25 mouse cellular contexts compared by ENCODE assay signal in genomic region chr9:42518163-42518562, GRCm38 (mm10). TPM values are rescaled to one million over a fixed set of nuclear protein-coding genes. Genes with fewer than 3 reads are reported as not detected.
DNase-seq lines count a peak whose midpoint lies in the region; ATAC-seq and TF ChIP-seq lines count a peak whose summit lies in the region.
"Had no signal": no experiment of that assay in that cellular context is flagged by ENCODE, and none has a peak within 500 bp of the region (broad histone marks: within the 10 kb centered on the region; RNA-seq: fewer than 3 reads in every experiment).

No protein-coding gene starts in this region.

- H3K4me3 ChIP-seq in kidney, postnatal 0 days (replicated peaks; ENCODE audit: low read depth, low read length) = no peak overlapping the region
- no peak overlapping the region for H3K4me3 ChIP-seq in kidney, embryonic 14.5 days (ENCODE audit: low read length)
- no peak overlapping the region for H3K4me3 ChIP-seq in lung, embryonic 14.5 days (ENCODE audit: low read depth, low read length)
- H3K4me3 ChIP-seq: embryonic facial prominence, embryonic 15.5 days; erythroblast, embryonic 14.5 days; forebrain, embryonic 10.5 days; gastrocnemius, adult 2 months; heart, embryonic 13.5 days; hindbrain, embryonic 13.5 days had no signal

- no peaks in the 10 kb centered on the region for H3K9me3 ChIP-seq in kidney, postnatal 0 days (replicated peaks; ENCODE audit: low read length)
- H3K9me3 ChIP-seq in kidney, embryonic 14.5 days (ENCODE audit: control insufficient read depth, low read length) = no peaks in the 10 kb centered on the region
- no peaks in the 10 kb centered on the region for H3K9me3 ChIP-seq in lung, embryonic 14.5 days (ENCODE audit: low read depth, low read length)
- H3K9me3 ChIP-seq: embryonic facial prominence, embryonic 15.5 days; forebrain, embryonic 10.5 days; G1E; heart, embryonic 13.5 days; hindbrain, embryonic 13.5 days had no signal

- H3K36me3 ChIP-seq in kidney, postnatal 0 days (ENCODE audit: insufficient read depth, low read length) = no peaks in the 10 kb centered on the region
- no peaks in the 10 kb centered on the region for H3K36me3 ChIP-seq in kidney, embryonic 14.5 days (ENCODE audit: control insufficient read depth, insufficient read depth, low read length)
- H3K36me3 ChIP-seq in lung, embryonic 14.5 days (ENCODE audit: insufficient read depth) = no peaks in the 10 kb centered on the region
- H3K36me3 ChIP-seq: embryonic facial prominence, embryonic 15.5 days; forebrain, embryonic 10.5 days; G1E; heart, embryonic 13.5 days; hindbrain, embryonic 13.5 days had no signal

- no peaks in the 10 kb centered on the region; the same call in 1 of the 2 replicates for H3K4me1 ChIP-seq in kidney, postnatal 0 days (replicated peaks; ENCODE audit: insufficient read depth, low read length)
- no peaks in the 10 kb centered on the region; the same call in 1 of the 2 replicates for H3K4me1 ChIP-seq in kidney, embryonic 14.5 days (ENCODE audit: control insufficient read depth, insufficient read depth, low read length)
- H3K4me1 ChIP-seq in lung, embryonic 14.5 days (ENCODE audit: insufficient read depth) = 0 out of 2 replicates have a peak, but pooled peaks cover 7% of the 10 kb centered on the region

- H3K9ac ChIP-seq in kidney, postnatal 0 days (ENCODE audit: low read depth, low read length) = no peak overlapping the region
- H3K9ac ChIP-seq in kidney, embryonic 14.5 days (ENCODE audit: low read depth, low read length) = no peak overlapping the region
- no peak overlapping the region for H3K9ac ChIP-seq in lung, embryonic 14.5 days
- H3K9ac ChIP-seq: embryonic facial prominence, embryonic 15.5 days; heart, embryonic 13.5 days; hindbrain, embryonic 13.5 days had no signal

- ATAC-seq in kidney, postnatal 0 days (replicated peaks; ENCODE audit: low FRiP score, low read depth) = no peak
- ATAC-seq in kidney, embryonic 14.5 days (ENCODE audit: low FRiP score, low TSS enrichment) = no peak
- ATAC-seq in lung, embryonic 14.5 days (ENCODE audit: insufficient read depth) = no peak
- ATAC-seq: activated CD4-positive, CD25-positive, alpha-beta regulatory T cell, adult 4 months; CD4-positive, CD25-positive, alpha-beta regulatory T cell, adult 4 months; forebrain, embryonic 14.5 days had no signal

- H3K27me3 ChIP-seq in kidney, postnatal 0 days (ENCODE audit: insufficient read depth, low read length) = no peaks in the 10 kb centered on the region
- H3K27me3 ChIP-seq in kidney, embryonic 14.5 days (ENCODE audit: control insufficient read depth, insufficient read depth, low read length) = no peaks in the 10 kb centered on the region
- no peaks in the 10 kb centered on the region for H3K27me3 ChIP-seq in lung, embryonic 14.5 days (ENCODE audit: insufficient read depth, low read length)

- DNase-seq in adrenal gland, postnatal 14 days = peak; percentile 7
- no peak for DNase-seq in adrenal gland, postnatal 25 days
- peak; percentile 5 for DNase-seq in kidney, postnatal 0 days (ENCODE audit: low spot score)
- DNase-seq in lung, embryonic 14.5 days = peak; percentile 34
- DNase-seq in lung, postnatal 10 days = no peak
- peak; percentile 57 to 59 for DNase-seq in right cerebral cortex, postnatal 10 days (ENCODE audit: low spot score in 2 of 2)
- no peak for DNase-seq in right cerebral cortex, postnatal 4 days
- DNase-seq: adrenal gland, postnatal 36 days; B cell, adult 2 months; cerebellum, adult 11 months; cerebellum, adult 8-10 months; cerebellum, postnatal 14 days; gastrocnemius, adult 2 months; gastrocnemius, postnatal 25 days; heart, postnatal 4 days had no signal

- H3K27ac ChIP-seq in kidney, postnatal 0 days = no peak overlapping the region
- no peak overlapping the region for H3K27ac ChIP-seq in kidney, embryonic 14.5 days (ENCODE audit: low read depth, low read length)
- no peak overlapping the region for H3K27ac ChIP-seq in lung, embryonic 14.5 days (ENCODE audit: low read depth)
- H3K27ac ChIP-seq: embryonic facial prominence, embryonic 15.5 days; forebrain, embryonic 10.5 days; gastrocnemius, adult 2 months; heart, embryonic 13.5 days; hindbrain, embryonic 13.5 days had no signal

- TF ChIP-seq CTCF in kidney, postnatal 0 days (IDR thresholded peaks at IDR 0.05; ENCODE audit: low read depth) = no peak
- no peak for TF ChIP-seq CTCF in lung, embryonic 14.5 days (IDR thresholded peaks at IDR 0.05; ENCODE audit: low read depth)

- no peak overlapping the region for H3K4me2 ChIP-seq in kidney, postnatal 0 days (ENCODE audit: low read length)
- no peak overlapping the region for H3K4me2 ChIP-seq in kidney, embryonic 14.5 days (replicated peaks; ENCODE audit: low read depth, low read length)
- no peak overlapping the region for H3K4me2 ChIP-seq in lung, embryonic 14.5 days
- H3K4me2 ChIP-seq: embryonic facial prominence, embryonic 15.5 days; heart, embryonic 13.5 days; hindbrain, embryonic 13.5 days had no signal

- 60% methylated on average over 14 of the region's 14 CpGs for WGBS in kidney, postnatal 0 days
- WGBS in kidney, embryonic 14.5 days = 61% methylated on average over 14 of the region's 14 CpGs
- 53% methylated on average over 14 of the region's 14 CpGs for WGBS in lung, embryonic 14.5 days

RNA-seq across cellular contexts. Expression of gene Tbcel, which starts 10.6 kb away (rescaled TPM):
- total RNA-seq in adrenal gland, postnatal 14 days (2021) = 43.2 and 51.3 TPM in 2 replicates
- total RNA-seq in adrenal gland, postnatal 25 days (2021) = 58.0 and 90.5 TPM in 2 replicates
- 6.0 and 6.3 TPM in 2 replicates for polyA plus RNA-seq in kidney, postnatal 0 days (2015; fragmentation: Nextera tagmentation; extraction: Ambion mirVana)
- 6.6 and 7.3 TPM in 2 replicates for polyA plus RNA-seq in kidney, embryonic 14.5 days (2014; fragmentation: Nextera tagmentation; extraction: Ambion mirVana)
- polyA plus RNA-seq in lung, embryonic 14.5 days (2014; fragmentation: Nextera tagmentation; extraction: Ambion mirVana) = 5.3 and 5.6 TPM in 2 replicates

Comparison
In these comparisons a context has a peak if more than half of its experiments do, and no peak if none do; other contexts are left out.
1. DNase-seq: peak in adrenal gland, postnatal 14 days (single experiment), kidney, postnatal 0 days (single experiment), lung, embryonic 14.5 days (single experiment) and right cerebral cortex, postnatal 10 days (2 of 2); none in adrenal gland, postnatal 25 days (single experiment), lung, postnatal 10 days (single experiment) and right cerebral cortex, postnatal 4 days (single experiment).